Mouse (Mus musculus): ENCODE measurements around the gene Slc35a2.

Slc35a2 gene

GRCm38 (mm10) chrX:7907735-7908134 lies 23.9 kb downstream of the Slc35a2 start, which contains the start of gene Gm10491:
Gene Gm10491, minus strand, starts transcription at chrX:7907835.
- WGBS: 90% methylated on average over 5 of the region's 5 CpGs

- 97% methylated on average over 4 of the region's 4 CpGs for WGBS
These were observed 25.4 kb downstream of the Slc35a2 start, which contains the start of gene Gm10490 for GRCm38 (mm10) chrX:7909242-7909641. Gene Gm10490, plus strand, starts transcription at chrX:7909542.

- WGBS: 49% methylated on average over 6 of the region's 6 CpGs
These were observed 26.6 kb downstream of the Slc35a2 start for GRCm38 (mm10) chrX:7910473-7910872.

- 17% methylated on average over 3 of the region's 3 CpGs for WGBS
These were observed 31.8 kb downstream of the Slc35a2 start for GRCm38 (mm10) chrX:7915669-7916068.

- WGBS: 78% methylated on average over 6 of the region's 6 CpGs
These were observed 34.1 kb downstream of the Slc35a2 start for GRCm38 (mm10) chrX:7917960-7918359.

- 8% methylated on average over 39 of the region's 40 CpGs for WGBS
These were observed 36.0 kb downstream of the Slc35a2 start, which contains the start of gene Pcsk1n for GRCm38 (mm10) chrX:7919601-7920383. Gene Pcsk1n, plus strand, starts transcription at chrX:7919822.

- 10% methylated on average over 44 of the region's 48 CpGs for WGBS
These were observed 38.2 kb downstream of the Slc35a2 start for GRCm38 (mm10) chrX:7922032-7922431.

- 90% methylated on average over 6 of the region's 6 CpGs for WGBS
These were observed 42.4 kb downstream of the Slc35a2 start for GRCm38 (mm10) chrX:7926266-7926665.

GRCm38 (mm10) chrX:7927116-7927515 lies 43.3 kb downstream of the Slc35a2 start:
- 51% methylated on average over 10 of the region's 10 CpGs for WGBS

GRCm38 (mm10) chrX:7928270-7928790 lies 44.5 kb downstream of the Slc35a2 start, which contains the start of gene Eras:
Gene Eras, minus strand, starts transcription at chrX:7928607.
- 31% methylated on average over 19 of the region's 19 CpGs for WGBS

- 74% methylated on average over 11 of the region's 11 CpGs for whole genome bisulfite sequencing
These were observed 53.0 kb downstream of the Slc35a2 start for GRCm38 (mm10) chrX:7936874-7937273.

GRCm38 (mm10) chrX:7937667-7938066 lies 53.8 kb downstream of the Slc35a2 start:
- 96% methylated on average over 6 of the region's 6 CpGs for WGBS
